Mouse (Mus musculus) lung, postnatal 0 days (tissue): ENCODE results near the gene Usp54.

Experiments used
- CTCF ChIP-seq: IDR thresholded peaks from 2 replicates; pipeline ENCODE4 v1.5.1; 2016; ENCODE audit warnings: antibody characterized with exemption, mild to moderate bottlenecking
- EP300 ChIP-seq: IDR thresholded peaks from 2 replicates; pipeline ENCODE4 v1.6.1; 2016; ENCODE audit warnings: antibody characterized with exemption, mild to moderate bottlenecking, control low read depth

DNA sequence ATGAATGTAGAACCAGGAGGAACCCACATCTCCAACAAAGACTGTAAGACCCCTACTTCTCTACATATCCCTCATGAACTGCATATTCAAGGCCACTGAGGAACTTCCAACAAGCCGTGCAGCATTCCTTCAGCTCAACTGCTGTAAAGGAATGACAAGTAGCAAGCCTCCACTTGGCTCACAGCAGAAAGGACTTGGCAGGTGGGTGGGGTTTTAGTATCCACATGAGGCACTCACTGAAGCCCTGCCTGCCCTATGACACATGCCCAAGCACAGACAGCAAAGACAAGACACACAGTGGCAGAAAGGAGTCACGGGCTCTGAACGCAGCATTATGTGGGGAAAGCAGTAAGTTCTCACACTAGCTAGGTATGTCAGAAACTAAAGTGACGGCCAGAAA is 30.7 kb downstream of the Usp54 start:
- TF ChIP-seq CTCF, result no peak
- peak; percentile 83 for TF ChIP-seq EP300
